Mouse (Mus musculus) right cerebral cortex, postnatal 36 days (tissue): ENCODE measurements around the gene Acrbp.

Experiments
- DNase-seq, 2 experiments: peaks; one replicate each; pipeline ENCODE4 v3.0.0; 2022; ENCODE audit warnings: low spot score in 2 of 2, mixed read lengths in 1 of 2

Gene Acrbp

DNA sequence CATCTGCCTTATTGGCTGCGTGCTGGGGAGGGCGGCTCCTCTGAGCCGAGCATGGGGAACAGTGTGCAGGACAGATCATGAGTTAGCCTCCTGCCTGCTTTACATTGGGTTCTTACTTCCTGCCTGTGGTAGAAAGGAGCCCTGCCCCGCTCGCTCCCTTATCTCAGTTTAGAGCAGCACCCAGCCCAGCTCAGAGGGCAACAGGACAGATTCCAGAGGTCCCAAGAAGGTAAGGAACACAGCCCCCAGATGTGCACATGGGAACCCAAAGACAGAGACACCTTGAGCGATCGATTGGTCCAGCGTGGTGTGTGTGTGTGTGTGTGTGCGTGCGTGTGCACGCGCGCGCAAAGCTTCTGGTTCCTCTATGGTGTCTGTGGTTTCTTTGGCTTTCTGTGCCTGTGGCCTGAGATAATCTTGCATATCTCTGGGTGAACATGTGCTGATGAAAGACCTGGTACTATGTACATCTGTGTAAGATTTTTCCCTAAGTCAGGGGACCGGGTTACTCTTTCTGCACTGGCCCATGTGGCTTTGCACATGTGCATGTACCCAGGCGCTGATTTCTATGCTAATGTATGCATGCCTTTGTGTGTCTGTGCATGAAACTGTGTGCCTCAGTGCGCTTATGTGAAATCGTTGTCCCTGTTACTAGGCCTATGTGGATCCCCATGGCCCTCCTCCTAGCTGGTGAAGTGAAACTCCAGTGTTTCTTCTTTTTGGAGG, 21.8 kb downstream of the Acrbp start:
- DNase-seq, result no peak

DNA sequence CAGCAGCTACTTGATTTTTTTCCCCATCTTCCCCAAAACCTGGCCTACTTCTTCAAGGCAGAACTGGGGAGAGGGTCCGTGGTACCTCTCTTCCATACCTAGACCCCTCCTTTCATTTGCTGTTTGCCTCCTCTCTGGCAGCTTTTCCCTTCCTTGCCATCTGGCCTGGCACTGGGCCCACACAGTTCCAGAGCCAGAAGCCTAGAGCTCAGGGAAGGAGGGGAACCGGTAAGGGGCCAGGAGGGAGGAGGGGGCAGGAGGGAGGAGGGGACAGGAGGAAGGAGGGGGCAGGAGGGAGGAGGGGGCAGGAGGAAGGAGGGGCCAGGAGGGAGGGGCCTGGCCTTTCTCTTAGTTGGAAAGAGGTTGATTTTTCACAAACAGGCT, 22.4 kb downstream of the Acrbp start:
- DNase-seq, result no peak

DNA sequence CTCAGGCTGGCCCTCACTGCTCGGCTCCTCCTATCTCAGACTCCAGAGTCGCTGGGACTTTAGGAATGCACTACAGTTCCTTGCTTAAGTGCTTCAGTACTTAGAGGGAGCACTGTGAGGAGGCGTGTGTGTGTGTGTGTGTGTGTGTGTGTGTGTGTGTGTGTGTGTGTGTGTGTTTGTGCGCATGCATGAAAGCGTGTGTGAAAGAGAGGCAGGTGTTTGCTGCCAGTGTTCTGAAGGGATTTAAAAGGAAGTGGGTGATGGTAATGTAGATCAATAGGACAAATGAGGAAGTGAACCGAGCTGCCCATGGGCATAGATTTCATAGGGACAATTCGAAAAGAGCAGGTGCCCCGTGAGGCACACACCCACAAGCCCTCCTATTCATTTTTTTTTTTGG, 24.3 kb downstream of the Acrbp start:
- DNase-seq, result no peak

DNA sequence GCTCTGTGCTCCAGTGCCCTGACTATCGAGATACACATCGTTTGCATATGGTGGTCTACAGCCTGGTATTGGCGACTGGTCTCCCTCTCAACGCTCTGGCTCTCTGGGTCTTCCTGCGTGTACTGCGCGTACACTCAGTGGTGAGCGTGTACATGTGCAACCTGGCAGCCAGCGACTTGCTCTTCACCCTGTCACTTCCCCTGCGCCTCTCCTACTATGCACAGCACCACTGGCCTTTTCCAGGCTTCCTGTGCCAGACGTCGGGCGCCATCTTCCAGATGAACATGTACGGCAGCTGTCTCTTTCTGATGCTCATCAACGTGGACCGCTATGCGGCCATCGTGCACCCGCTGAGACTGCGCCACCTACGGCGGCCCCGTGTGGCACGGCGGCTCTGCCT, 31.9 kb downstream of the Acrbp start:
- DNase-seq, result no peak

GRCm38 (mm10) chr6:125081797-125082560, 32.5 kb downstream of the Acrbp start:
- peak; percentile 75 for DNase-seq

DNA sequence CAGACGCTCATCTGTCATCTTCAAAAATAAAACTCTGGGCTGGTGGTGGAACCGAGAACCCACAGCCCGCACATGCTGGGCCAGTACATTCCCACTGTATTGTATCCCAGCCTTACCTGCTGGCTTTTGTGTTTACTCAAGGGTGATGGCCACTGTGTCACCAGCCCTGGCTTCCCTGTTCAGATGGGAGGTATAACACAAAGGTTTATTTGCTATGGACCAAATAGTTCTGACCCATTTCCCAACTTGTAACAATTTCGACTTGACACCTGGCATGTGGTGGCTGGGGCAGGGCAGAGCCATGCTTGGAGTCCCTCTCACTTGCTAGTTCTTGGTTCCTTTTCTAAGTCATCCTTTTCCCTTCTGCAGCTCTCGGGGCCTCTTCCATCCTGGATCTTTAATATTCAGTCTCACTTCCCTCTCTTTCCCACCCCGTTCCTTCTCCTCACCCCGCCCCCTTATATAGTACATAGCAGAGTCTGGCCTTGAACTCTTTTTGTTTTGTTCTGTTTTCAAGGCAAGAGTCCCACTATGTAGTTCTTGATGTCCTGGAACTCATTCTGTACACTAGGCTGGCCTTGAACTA, 33.4 kb downstream of the Acrbp start:
- no peak for DNase-seq

- peak in 1 of 2 experiments; percentile 39 for DNase-seq
These were observed 34.9 kb downstream of the Acrbp start for GRCm38 (mm10) chr6:125084424-125084823.

- DNase-seq, result no peak
These were observed 38.4 kb downstream of the Acrbp start for GRCm38 (mm10) chr6:125087937-125088336.

DNA sequence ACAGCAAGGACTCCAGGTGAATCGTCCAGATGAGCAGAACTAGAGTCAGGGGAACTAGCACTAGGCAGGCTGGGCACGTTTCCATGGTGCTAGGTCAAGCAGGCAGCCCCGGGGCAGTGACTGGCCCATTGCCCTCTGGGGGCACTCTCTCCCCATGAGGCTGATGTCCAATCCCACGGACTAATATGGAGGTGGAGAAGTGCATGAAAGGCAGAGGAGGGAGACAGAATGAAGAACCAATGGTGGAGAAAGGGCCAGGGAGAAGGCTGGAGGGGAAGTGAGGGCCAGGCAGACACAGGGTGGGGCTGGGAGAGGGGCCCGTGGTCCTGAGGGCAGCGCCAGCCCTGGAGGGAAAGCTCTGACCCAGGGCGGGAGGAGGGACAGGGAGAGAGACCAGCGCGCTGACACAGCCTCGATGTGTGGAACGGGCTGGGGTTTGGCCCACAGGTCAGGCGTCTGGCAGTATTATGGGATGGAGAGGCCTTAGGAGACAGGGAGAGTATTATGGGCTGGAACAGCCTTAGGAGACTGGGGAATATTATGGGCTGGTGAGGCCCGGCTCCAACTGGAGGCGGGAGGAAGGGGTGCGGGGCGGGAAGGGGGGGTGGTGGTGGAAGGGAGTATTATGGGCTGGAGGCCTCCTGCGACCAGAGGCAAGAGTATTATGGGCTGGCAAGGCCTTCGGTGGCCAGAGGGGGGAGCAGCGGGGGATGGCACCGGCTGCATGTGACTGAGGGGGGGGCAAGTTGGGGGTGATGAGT, 39.3 kb downstream of the Acrbp start:
- peak in 1 of 2 experiments; percentile 70 for DNase-seq

GRCm38 (mm10) chr6:125089521-125090321, 40.2 kb downstream of the Acrbp start:
- DNase-seq, result peak; percentile 89

DNA sequence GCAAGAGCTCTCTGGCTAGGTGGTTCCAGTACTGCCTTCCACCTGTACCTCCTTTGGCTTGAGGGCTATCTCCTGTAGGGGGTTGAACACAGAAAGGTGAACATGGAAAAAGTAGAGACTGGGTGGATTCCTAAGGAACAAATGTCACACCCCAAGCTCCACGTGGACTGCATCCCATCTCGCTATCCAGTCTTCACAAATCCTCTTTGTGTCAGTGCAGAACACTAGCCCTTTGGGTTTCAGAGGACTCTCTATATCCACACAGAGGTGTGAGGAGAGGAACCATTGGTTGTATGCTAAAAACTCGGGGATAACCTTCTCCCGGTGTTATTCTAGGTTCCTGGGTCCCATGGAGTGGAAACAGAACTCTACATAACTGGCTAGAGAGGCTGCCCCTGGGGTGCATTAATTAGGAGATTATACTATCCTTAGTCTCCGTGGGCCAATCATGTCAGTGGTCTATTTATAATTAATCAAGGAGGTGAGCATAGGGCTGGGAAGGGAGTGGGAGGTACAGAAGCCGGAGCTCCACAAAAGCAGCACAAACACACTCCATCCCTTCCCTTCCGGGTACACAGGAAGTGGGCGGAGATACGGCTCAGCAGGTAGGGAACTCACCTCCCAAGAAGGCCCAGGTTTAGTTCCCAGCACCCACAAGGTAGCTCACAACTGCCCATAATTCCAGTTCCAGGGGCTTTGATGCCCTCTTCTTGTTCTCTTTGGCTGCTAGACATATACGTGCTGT, 41.0 kb downstream of the Acrbp start:
- no peak for DNase-seq

- no peak for DNase-seq
These were observed 42.9 kb downstream of the Acrbp start for GRCm38 (mm10) chr6:125092372-125092771.

GRCm38 (mm10) chr6:125094843-125095242, 45.4 kb downstream of the Acrbp start:
- DNase-seq, result no peak

DNA sequence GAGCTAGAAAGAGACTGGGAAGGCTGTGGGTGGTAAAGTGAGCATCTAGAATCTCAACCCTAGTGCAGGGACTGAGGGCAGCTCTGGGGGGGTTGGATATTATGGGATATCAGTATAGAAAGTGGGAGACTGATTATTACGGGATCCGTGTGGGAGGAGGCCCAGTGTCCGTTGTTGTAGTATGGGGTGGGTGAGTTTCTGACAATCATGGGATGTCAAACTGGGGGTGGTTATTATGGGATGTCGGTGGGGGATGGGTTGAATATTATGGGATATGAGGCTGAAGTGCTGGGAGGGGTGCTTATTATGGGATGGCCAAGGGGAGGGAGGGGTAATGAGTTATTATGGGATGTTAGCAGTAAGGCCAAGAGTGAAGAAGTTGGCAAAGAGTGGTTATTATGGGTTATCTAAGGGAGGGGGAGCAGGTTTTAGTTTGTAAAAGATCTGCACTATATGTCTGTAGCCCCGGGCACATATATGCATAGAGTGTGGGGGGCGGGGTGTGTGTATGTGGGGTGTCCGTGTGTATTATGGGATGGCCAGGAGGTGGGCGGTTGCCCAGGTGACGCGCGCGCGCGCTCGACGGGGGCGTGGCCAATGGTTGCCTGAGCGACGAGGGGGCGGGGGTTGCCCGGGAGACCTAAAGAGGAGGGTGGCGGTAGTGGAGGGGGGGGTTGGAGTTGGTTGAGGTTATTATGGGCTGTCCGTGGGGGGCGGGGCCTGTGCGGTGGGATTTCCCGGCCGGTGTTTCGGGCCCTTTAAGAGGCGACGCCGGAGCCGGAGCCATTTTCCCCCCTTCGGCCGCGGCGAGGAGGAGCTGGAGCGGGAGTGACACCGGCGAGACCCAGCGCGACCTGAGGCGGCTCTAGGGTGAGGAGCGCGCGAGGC, 46.1 kb downstream of the Acrbp start, which contains the start of gene Chd4:
TSS of gene Chd4 (plus strand) at position 591 of the 888 bp plus-strand sequence.
- DNase-seq, result peak; percentile 95 to 96

GRCm38 (mm10) chr6:125096279-125096596, 46.7 kb downstream of the Acrbp start:
- no peak for DNase-seq

DNA sequence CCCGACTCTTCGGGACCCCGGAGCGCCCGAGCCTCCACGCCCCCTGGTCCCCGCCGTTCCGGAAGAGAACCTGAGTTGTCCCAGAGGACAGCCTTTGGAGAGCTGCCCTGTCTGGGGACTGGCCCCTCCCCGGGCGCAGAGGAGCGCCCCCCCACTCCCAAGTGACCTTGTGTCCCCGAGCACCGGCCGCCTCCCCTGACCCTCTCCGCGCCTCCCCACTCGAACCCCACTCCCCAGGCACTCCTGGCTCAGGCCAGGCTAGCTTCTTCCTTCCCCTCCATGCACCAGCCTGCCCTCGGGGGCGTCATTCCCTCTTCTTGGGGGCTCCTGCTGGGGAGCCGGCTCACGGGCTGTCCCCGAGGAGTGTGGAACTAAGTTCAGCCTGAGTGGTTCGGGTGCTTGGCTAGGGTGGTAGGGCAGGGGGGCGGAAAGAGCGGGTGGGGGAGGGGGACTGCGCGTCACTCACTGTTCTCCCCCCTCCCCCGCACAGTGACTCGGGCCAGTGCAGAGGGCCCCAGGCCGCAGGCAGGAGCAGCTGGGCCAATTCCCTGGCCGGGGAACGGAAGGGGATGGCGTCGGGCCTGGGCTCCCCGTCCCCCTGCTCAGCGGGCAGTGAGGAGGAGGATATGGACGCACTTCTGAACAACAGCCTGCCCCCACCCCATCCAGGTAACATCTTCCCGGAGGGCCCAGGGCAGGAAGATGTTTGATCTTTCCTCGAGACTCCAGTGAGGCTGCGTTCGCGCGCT, 47.3 kb downstream of the Acrbp start:
- peak in 1 of 2 experiments; percentile 30 for DNase-seq

GRCm38 (mm10) chr6:125097346-125097689, 47.8 kb downstream of the Acrbp start:
- no peak for DNase-seq

DNA sequence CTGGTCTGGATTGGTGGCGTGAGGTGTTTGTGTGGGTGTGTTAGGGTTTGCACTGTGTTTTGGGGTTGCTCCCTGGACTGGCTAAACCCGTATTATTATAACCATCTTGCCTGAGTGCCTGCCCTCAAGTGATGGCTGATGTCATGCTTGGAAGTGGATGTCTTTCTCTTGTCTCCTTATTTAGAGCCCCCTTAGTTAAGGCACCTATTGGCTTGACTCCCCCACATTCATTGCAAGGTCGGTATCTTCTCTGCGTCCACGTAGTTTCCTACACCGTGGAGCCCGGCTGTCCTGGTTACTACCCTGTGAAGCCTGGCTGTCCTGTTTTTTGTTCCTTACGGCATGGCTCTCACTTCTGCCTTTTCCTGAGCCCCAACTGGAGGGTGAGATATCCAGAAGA, 48.5 kb downstream of the Acrbp start:
- DNase-seq, result no peak

DNA sequence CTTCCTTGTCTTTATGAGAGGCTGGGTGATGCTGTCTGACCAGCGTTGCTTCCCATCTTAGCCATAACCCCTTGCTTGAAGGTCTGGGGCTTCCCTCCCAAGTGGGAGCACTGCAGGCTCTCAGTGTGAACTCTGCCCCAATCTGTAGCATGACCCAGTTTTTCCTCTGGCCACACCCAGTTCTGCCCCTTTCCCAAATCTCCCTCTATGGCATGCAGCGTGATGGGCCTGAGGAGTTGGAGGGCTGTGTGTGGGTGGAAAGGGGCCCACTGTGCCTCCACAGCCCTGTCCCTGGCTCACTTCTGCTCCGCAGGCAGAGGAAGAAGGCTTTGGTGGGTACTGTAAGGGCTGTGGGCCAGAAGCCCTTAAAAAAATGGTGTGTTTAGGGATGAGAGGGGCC, 49.0 kb downstream of the Acrbp start:
- DNase-seq, result no peak
